Mouse (Mus musculus) lung, adult 2 months (tissue): ENCODE results near the gene Ugt1a10.
"Not testable (repeated sequence)": the region's sequence is repeated elsewhere in the genome, so short reads cannot be mapped to it uniquely, and the experiment has no call there.

Experiments used
- CTCF ChIP-seq: fragments of 200-500 bp; IDR thresholded peaks from 2 replicates; pipeline ENCODE4 v1.5.1; 2011; ENCODE audit warnings: mild to moderate bottlenecking, low read length, control low read depth; ENCODE audit not compliant: insufficient read depth
- POLR2A ChIP-seq: fragments of 200-500 bp; IDR thresholded peaks from 2 replicates; pipeline ENCODE4 v1.6.1; 2011; ENCODE audit warnings: low read depth, mild to moderate bottlenecking, control low read depth, low read length, borderline replicate concordance; ENCODE audit errors: extremely low read depth

DNA sequence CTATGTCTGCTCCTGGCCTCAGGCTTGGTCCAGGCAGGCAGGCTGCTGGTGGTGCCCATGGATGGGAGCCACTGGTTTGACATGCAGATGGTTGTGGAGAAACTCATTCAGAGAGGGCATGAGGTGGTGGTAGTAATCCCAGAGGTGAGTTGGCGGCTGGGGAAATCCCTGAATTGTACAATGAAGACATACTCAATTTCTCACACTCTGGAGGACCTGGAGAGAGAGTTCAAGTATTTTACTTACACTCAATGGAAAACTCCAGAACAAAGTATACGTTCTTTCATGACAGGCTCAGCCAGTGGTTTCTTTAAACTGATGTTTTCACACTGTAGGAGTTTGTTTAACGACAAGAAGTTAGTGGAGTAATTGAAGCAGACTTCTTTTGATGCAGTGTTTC lies 29.9 kb upstream of the Ugt1a10 start:
- TF ChIP-seq CTCF, POLR2A: not testable (repeated sequence)
